24 mouse cellular contexts compared by ENCODE assay signal in the genomic region with DNA sequence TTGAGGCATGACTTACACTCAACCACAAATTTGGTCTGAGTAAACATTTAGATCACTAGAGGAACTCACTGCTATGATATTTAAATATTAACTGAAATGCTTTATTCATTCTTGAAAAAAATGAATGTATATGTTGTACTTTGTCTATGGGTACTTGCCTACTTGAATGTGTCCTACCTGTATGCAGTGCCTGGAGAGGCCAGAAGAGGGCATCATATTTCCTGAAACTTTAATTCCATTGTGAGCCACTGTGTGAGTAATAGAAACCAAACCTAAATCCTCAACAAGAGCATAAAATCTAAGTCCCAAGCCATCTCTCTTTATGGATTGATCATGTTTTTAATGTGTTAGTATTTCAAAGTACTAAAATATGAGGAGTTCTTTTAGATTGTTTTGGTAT.
A peak's percentile ranks its signal among the peaks of the same experiment; 100 is the strongest.
DNase-seq lines count a peak whose midpoint lies in the region; ATAC-seq and TF ChIP-seq lines count a peak whose summit lies in the region.
"Had no signal": no experiment of that assay in that cellular context is flagged by ENCODE, and none has a peak within 500 bp of the region (broad histone marks: within the 10 kb centered on the region; RNA-seq: fewer than 3 reads in every experiment).

No protein-coding gene starts in this region.

- in situ Hi-C loops in CH12.LX (cut with MboI; ENCODE audit: low pct_ligation_motif_present, low pct_unique_long_range_greater_than_20kb, low sequenced_read_pairs), result no loop called here

- no peaks in the 10 kb centered on the region for H3K4me1 ChIP-seq in heart, postnatal 0 days (ENCODE audit: control insufficient read depth, insufficient read depth)
- H3K4me1 ChIP-seq in CH12.LX (ENCODE audit: control insufficient read depth in 1 of 2, insufficient read depth in 2 of 2) (no peaks in the 10 kb centered on the region), MEL (ENCODE audit: control insufficient read depth in 1 of 2, insufficient read depth in 2 of 2, low read length in 2 of 2) (no peaks in the 10 kb centered on the region)
- H3K4me1 ChIP-seq: embryonic facial prominence, embryonic 12.5 days; forebrain, embryonic 13.5 days; heart, embryonic 12.5 days; hindbrain, embryonic 15.5 days had no signal

- no peaks in the 10 kb centered on the region for H3K36me3 ChIP-seq in heart, postnatal 0 days (replicated peaks; ENCODE audit: control insufficient read depth, insufficient read depth, low read length)
- H3K36me3 ChIP-seq in CH12.LX (replicated peaks in 1 of 2; ENCODE audit: control insufficient read depth in 1 of 2, insufficient read depth in 1 of 2, low read length in 1 of 2), result no peaks in the 10 kb centered on the region
- H3K36me3 ChIP-seq in MEL (ENCODE audit: control insufficient read depth in 1 of 2, insufficient read depth in 2 of 2, low read length in 2 of 2), result no peaks in the 10 kb centered on the region
- H3K36me3 ChIP-seq: embryonic facial prominence, embryonic 12.5 days; G1E; heart, embryonic 12.5 days; hindbrain, embryonic 15.5 days had no signal

- H3K79me2 ChIP-seq in CH12.LX (replicated peaks; ENCODE audit: control insufficient read depth, extremely low read depth, insufficient read depth, poor library complexity, severe bottlenecking) (no peaks in the 10 kb centered on the region), MEL (ENCODE audit: control insufficient read depth, insufficient read depth, low read length, poor library complexity) (no peaks in the 10 kb centered on the region)

- peak; percentile 6; the same call in 1 of the 2 replicates for TF ChIP-seq CTCF in heart, postnatal 0 days (IDR thresholded peaks at IDR 0.05; ENCODE audit: low read depth)
- TF ChIP-seq CTCF in CH12.LX (conservative IDR thresholded peaks at IDR 0.05 in 1 of 2, IDR thresholded peaks at IDR 0.05 in 1 of 2; ENCODE audit: low read depth in 2 of 2, low read length in 2 of 2) (no peak), MEL (IDR thresholded peaks at IDR 0.05 in 2 of 3, conservative IDR thresholded peaks at IDR 0.05 in 1 of 3; ENCODE audit: control insufficient read depth in 1 of 3, insufficient read depth in 1 of 3, low read depth in 2 of 3, low read length in 3 of 3, poor library complexity in 1 of 3, severe bottlenecking in 1 of 3) (peak in 1 of 3 experiments; percentile 12; a peak in 1 of 6 replicates)

- no peak overlapping the region for H3K4me2 ChIP-seq in heart, postnatal 0 days (ENCODE audit: low read depth, low read length)
- no peak overlapping the region for H3K4me2 ChIP-seq in CH12.LX (ENCODE audit: insufficient read depth, low read depth, poor library complexity, severe bottlenecking)
- H3K4me2 ChIP-seq: embryonic facial prominence, embryonic 12.5 days; forebrain, embryonic 13.5 days; heart, embryonic 12.5 days; hindbrain, embryonic 15.5 days had no signal

- intact Hi-C loops in left cerebral cortex, postnatal 10 days (cut with DNase I), result no loop called here

- no peak for ATAC-seq in heart, postnatal 0 days (ENCODE audit: insufficient read depth, low read depth)
- ATAC-seq: CD4-positive, CD25-positive, alpha-beta regulatory T cell, adult 4 months; forebrain, embryonic 13.5 days; forebrain, postnatal 0 days; intestine, postnatal 0 days; Patski had no signal

- dilution Hi-C loops in CH12.LX (cut with MboI; ENCODE audit: extremely low pct_ligation_motif_present, extremely low pct_unique_long_range_greater_than_20kb, low sequenced_read_pairs), result no loop called here

- TF ChIP-seq RAD21 in CH12.LX (IDR thresholded peaks at IDR 0.05; ENCODE audit: low read depth, low read length) (no peak; the same call in 1 of the 2 replicates), MEL (IDR thresholded peaks at IDR 0.05; ENCODE audit: low read depth, low read length) (no peak)

- no peaks in the 10 kb centered on the region for H3K9me3 ChIP-seq in heart, postnatal 0 days (replicated peaks; ENCODE audit: control insufficient read depth, low read length)
- H3K9me3 ChIP-seq in CH12.LX (replicated peaks; ENCODE audit: low read length) (no peaks in the 10 kb centered on the region), MEL (replicated peaks; ENCODE audit: insufficient read depth, low read length) (no peaks in the 10 kb centered on the region)
- H3K9me3 ChIP-seq: embryonic facial prominence, embryonic 12.5 days; forebrain, embryonic 13.5 days; G1E; heart, embryonic 12.5 days; hindbrain, embryonic 15.5 days had no signal

- TF ChIP-seq EP300 in heart, postnatal 0 days (IDR thresholded peaks at IDR 0.05; ENCODE audit: low read depth), result no peak
- TF ChIP-seq EP300 in CH12.LX (IDR thresholded peaks at IDR 0.05; ENCODE audit: low read length), result no peak
- TF ChIP-seq EP300 in MEL (IDR thresholded peaks at IDR 0.05; ENCODE audit: low read depth in 1 of 2, low read length in 2 of 2), result no peak

- H3K9ac ChIP-seq in heart, postnatal 0 days (replicated peaks; ENCODE audit: low read depth, low read length), result no peak overlapping the region
- no peak overlapping the region for H3K9ac ChIP-seq in CH12.LX (ENCODE audit: insufficient read depth, low read depth)
- no peak overlapping the region for H3K9ac ChIP-seq in MEL (ENCODE audit: control insufficient read depth, low read depth, low read length, poor library complexity, severe bottlenecking)
- H3K9ac ChIP-seq: embryonic facial prominence, embryonic 12.5 days; forebrain, embryonic 13.5 days; forebrain, postnatal 0 days; heart, embryonic 12.5 days; hindbrain, embryonic 15.5 days had no signal

- no peak for TF ChIP-seq POLR2A in CH12.LX (IDR thresholded peaks at IDR 0.05; ENCODE audit: low read depth, low read length)
- no peak for TF ChIP-seq POLR2A in MEL (IDR thresholded peaks at IDR 0.05; ENCODE audit: control insufficient read depth in 1 of 2, insufficient read depth in 1 of 2, low read depth in 1 of 2, low read length in 2 of 2, poor library complexity in 1 of 2)

- no peak overlapping the region for H3K27ac ChIP-seq in heart, postnatal 0 days (ENCODE audit: low read depth)
- no peak overlapping the region for H3K27ac ChIP-seq in CH12.LX (ENCODE audit: insufficient read depth, low read depth)
- no peak overlapping the region for H3K27ac ChIP-seq in MEL (ENCODE audit: control insufficient read depth, low read depth, low read length)
- H3K27ac ChIP-seq: embryonic facial prominence, embryonic 12.5 days; forebrain, embryonic 13.5 days; heart, adult 2 months; hindbrain, embryonic 15.5 days had no signal

- H3K4me3 ChIP-seq in heart, postnatal 0 days (ENCODE audit: low read depth, low read length), result no peak overlapping the region
- H3K4me3 ChIP-seq in CH12.LX (replicated peaks in 1 of 3; ENCODE audit: low read depth in 2 of 3, low read length in 2 of 3, poor library complexity in 1 of 3), result no peak overlapping the region
- no peak overlapping the region for H3K4me3 ChIP-seq in MEL (ENCODE audit: control insufficient read depth in 1 of 2, insufficient read depth in 1 of 2, low read depth in 2 of 2, low read length in 2 of 2)
- H3K4me3 ChIP-seq: embryonic facial prominence, embryonic 12.5 days; forebrain, embryonic 13.5 days; heart, adult 2 months; heart, embryonic 12.5 days; hindbrain, embryonic 15.5 days had no signal

- no peaks in the 10 kb centered on the region for H3K27me3 ChIP-seq in heart, postnatal 0 days (ENCODE audit: control insufficient read depth, insufficient read depth, low read length)
- H3K27me3 ChIP-seq in CH12.LX (replicated peaks) (no peaks in the 10 kb centered on the region), MEL (ENCODE audit: control insufficient read depth in 1 of 2, insufficient read depth in 2 of 2, low read length in 2 of 2) (no peaks in the 10 kb centered on the region)
- H3K27me3 ChIP-seq: embryonic facial prominence, embryonic 12.5 days; forebrain, embryonic 13.5 days; heart, embryonic 12.5 days; hindbrain, embryonic 15.5 days; Patski had no signal

- DNase-seq in heart, postnatal 0 days (ENCODE audit: low spot score), result no peak
- DNase-seq in heart, adult 8-10 months (ENCODE audit: low spot score), result no peak
- DNase-seq in 3T3-L1 (ENCODE audit: low read depth, low spot score) (peak; percentile 3), CH12.LX (ENCODE audit: extremely low read depth) (peak; percentile 8), MEL (ENCODE audit: low read depth, low spot score) (peak; percentile 13)
- DNase-seq in left cerebral cortex, postnatal 10 days (ENCODE audit: extremely low spot score in 1 of 2, low spot score in 2 of 2), result no peak
- DNase-seq in left cerebral cortex, adult 11 months (ENCODE audit: low spot score), result no peak
- DNase-seq in spleen, postnatal 10 days (ENCODE audit: low spot score in 2 of 2), result no peak
- DNase-seq: adrenal gland, adult 8-10 months; adrenal gland, postnatal 36 days; B cell, adult 2 months; cerebellum, adult 2 months; forebrain, postnatal 0 days; gastrocnemius, postnatal 14 days; heart, adult 2 months; heart, postnatal 36 days had no signal

TF ChIP-seq in CH12.LX, 34 proteins besides CTCF, POLR2A, EP300 and RAD21 (continues in another document):
- no peak for TF ChIP-seq ZNF384 (IDR thresholded peaks at IDR 0.05; ENCODE audit: low read depth, low read length)
- TF ChIP-seq IRF4 (IDR thresholded peaks at IDR 0.05; ENCODE audit: low read depth, low read length), result no peak
- no peak for TF ChIP-seq ETS1 (conservative IDR thresholded peaks at IDR 0.05; ENCODE audit: low read depth, low read length)
- no peak; the same call in 1 of the 2 replicates for TF ChIP-seq SMC3 (IDR thresholded peaks at IDR 0.05; ENCODE audit: low read depth, low read length)
- TF ChIP-seq JUND (conservative IDR thresholded peaks at IDR 0.05; ENCODE audit: low read depth, low read length), result no peak
- no peak for TF ChIP-seq USF2 (conservative IDR thresholded peaks at IDR 0.05; ENCODE audit: low read depth, low read length)
- TF ChIP-seq BHLHE40 (IDR thresholded peaks at IDR 0.05; ENCODE audit: low read depth, low read length), result no peak
- TF ChIP-seq UBTF (IDR thresholded peaks at IDR 0.05; ENCODE audit: low read depth, low read length), result no peak
- no peak for TF ChIP-seq MXI1 (IDR thresholded peaks at IDR 0.05; ENCODE audit: low read depth, low read length)

TF ChIP-seq in MEL, 35 proteins besides CTCF, POLR2A, EP300 and RAD21 (continues in another document):
- TF ChIP-seq ZNF384 (IDR thresholded peaks at IDR 0.05; ENCODE audit: low read depth, low read length), result no peak
- TF ChIP-seq TCF12 (IDR thresholded peaks at IDR 0.05; ENCODE audit: low read depth, low read length), result no peak
- TF ChIP-seq KAT2A (conservative IDR thresholded peaks at IDR 0.05; ENCODE audit: low read depth, low read length), result no peak
- no peak for TF ChIP-seq MEF2A (IDR thresholded peaks at IDR 0.05; ENCODE audit: extremely low read depth, insufficient replicate concordance, low read depth, low read length, poor library complexity, severe bottlenecking)
- TF ChIP-seq GABPA (IDR thresholded peaks at IDR 0.05; ENCODE audit: low read depth, low read length), result no peak
- TF ChIP-seq UBTF (IDR thresholded peaks at IDR 0.05; ENCODE audit: borderline replicate concordance, insufficient read depth, low read depth, low read length), result no peak
- no peak for TF ChIP-seq CHD1 (IDR thresholded peaks at IDR 0.05; ENCODE audit: low read depth, low read length)
- TF ChIP-seq MAFK (IDR thresholded peaks at IDR 0.05; ENCODE audit: borderline replicate concordance, low read depth, low read length), result no peak
- TF ChIP-seq NELFE (IDR thresholded peaks at IDR 0.05; ENCODE audit: low read depth, low read length), result no peak
- TF ChIP-seq GATA1 (IDR thresholded peaks at IDR 0.05; ENCODE audit: low read depth, low read length), result no peak
- no peak for TF ChIP-seq TAL1 (IDR thresholded peaks at IDR 0.05; ENCODE audit: low read length)

Comparison
In these comparisons a context has a peak if more than half of its experiments do, and no peak if none do; other contexts are left out.
1. DNase-seq: peak in 3T3-L1 (single experiment), CH12.LX (single experiment) and MEL (single experiment); none in heart, postnatal 0 days (single experiment), heart, adult 8-10 months (single experiment), left cerebral cortex, postnatal 10 days (0 of 2), left cerebral cortex, adult 11 months (single experiment) and spleen, postnatal 10 days (0 of 2).